Mouse (Mus musculus): ENCODE data around the gene Bend3.

GRCm38 (mm10) chr10:43485751-43486268, 7.2 kb downstream of the Bend3 start:
- TF ChIP-seq POLR2A (IDR thresholded peaks at IDR 0.05; ENCODE audit: low read depth, low read length) (no peak), CTCF (IDR thresholded peaks at IDR 0.05; ENCODE audit: extremely low read depth, insufficient read length, insufficient replicate concordance, low read depth, low read length) (no peak)
